Mouse (Mus musculus): ENCODE measurements around the gene Emc10.

The Emc10 gene

DNA sequence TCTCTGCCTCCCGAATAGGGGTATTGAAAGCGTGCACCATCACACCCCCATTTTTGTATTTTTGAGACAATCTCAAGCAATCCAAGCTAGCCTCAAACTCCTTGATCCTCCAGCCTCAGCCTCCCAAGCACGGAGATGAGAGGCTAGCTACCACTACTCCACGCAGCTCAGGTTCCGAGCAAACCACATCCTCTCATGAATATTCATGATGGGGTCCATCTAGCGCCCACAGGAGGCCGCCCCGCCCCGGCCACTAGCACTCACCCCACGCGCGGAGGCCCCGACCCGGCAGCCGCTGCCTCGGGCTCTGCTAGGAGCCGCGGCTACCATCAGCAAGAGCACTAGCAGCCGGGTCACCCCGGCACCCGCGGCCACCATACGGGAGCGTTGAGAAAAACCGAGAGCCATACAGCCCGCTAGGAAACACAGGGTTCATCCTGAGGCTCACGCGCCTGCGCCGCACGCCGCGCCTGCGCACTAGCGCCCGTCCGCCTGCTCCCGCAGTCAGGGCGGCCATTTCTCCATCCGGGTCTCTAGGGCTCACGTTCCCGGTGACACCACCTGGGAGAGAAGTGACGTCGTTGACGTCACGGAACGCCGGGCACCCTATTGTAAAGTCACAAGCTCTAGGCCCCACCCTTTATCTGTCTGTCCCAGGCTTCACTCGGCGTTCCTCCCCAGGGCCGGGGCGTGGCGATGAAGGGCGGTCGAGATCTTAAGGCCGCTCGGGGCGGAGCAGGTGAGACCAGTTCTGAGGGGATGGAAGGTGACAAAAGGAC, at the start of gene Emc10, which contains the start of gene Fam71e1:
TSS of gene Emc10 (minus strand) at position 538 of the 779 bp plus-strand sequence.
TSS of gene Fam71e1 (plus strand) at position 590 of the 779 bp plus-strand sequence.
- peak; percentile 98 to 99 for DNase-seq

DNA sequence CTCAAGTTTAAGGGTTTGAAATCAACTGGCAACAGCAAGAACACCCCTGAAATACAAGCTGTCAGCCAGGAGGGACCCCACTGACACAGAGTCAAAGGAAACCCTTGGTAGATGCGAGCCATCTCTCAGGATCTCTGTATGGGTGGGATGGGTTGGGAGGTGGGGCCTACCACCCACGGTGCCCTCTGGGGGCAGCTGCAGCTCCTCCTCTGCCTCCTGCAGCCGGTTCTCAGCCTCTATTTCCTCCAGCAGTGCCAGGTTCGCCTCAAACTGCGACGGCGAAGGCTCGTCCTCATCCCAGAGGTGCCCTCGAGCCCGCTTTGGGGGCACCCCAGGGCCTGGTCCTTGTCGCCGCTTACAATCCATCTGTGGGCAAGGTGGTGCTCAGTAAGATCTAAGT, 46.7 kb upstream of the Emc10 start:
- no peak for DNase-seq

GRCm38 (mm10) chr7:44542555-44542954, 46.2 kb upstream of the Emc10 start:
- DNase-seq = no peak

DNA sequence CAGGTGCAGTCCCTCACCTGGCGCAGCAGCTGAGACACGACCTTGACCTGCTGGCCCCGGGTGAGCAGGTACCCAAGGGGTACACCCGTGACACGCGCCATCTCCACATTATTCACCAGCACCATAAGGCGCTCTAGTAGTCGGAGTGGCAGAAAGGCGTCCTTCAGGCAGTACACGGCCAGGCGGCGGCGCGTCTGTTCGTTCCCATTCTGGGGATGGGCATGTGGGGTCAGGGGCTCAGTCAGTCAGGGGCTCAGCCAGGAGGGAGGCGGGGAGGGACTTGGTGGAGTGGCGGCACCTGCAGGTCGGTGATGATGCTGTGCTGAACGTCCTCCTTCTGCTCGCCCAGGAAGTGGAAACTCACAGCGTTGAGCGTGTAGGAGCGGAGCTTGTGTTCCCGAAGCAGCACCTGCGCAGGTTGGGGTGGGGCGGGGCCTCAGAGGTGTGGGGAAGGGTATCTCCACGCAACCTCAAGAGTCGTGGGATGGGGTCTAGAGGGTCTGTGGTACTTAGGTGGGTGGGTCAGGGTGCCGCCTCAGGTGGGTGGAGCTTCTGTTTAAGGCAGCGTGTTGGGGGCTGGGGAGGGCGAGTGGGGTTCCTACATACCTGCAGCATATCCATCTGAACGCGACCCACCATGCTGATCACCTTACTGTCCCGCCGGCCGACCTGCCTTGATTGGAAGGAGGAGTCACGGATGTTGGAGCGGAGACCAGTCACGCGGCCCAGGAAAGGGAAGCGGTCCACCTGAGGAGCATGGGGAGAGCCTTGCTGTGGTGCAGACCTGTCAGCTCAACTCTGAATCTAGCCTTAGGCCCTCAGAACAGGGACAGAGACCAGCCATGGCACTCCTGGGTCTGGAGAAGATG, 42.7 kb upstream of the Emc10 start:
- no peak for DNase-seq

DNA sequence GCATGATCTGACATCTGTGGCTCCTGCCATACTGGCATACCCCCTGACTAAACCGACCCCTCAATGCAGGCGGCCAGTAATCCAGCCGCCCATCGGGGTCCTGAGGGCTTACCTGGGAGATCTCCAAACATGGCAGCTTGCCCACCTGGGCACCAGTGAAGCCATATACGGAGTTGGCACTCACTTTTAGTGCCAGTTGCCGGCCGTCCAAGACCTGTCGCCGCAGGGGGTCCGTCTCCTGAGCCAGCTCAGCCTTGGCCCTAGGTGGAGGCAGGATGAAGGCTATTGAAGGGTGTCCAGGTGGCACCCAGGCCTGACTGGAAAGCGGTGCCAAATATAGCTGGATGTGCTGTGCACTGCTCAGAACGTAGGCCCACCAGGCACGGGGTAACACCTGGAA, 41.2 kb upstream of the Emc10 start:
- no peak for DNase-seq

DNA sequence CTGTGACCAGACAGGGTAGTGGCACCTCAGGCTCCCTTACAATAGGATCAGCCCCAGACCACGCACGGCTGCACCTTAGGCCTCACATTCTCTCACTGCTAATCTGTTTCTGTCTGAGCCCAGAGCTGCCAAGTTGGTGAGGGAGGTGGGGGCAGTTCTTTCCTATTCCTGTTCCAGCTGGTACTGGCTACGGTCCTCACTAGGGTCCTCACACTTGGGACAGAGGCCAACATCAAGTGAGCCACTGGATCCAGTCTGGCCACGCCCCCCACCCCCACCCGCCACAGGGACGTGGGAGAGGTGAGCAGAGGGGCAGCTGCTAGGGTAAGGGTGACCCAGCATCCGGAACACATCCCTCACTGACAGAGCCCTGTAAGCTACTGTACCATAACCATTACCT, 40.7 kb upstream of the Emc10 start:
- no peak for DNase-seq

- DNase-seq = no peak
These were observed 40.2 kb upstream of the Emc10 start for GRCm38 (mm10) chr7:44536590-44536968.

GRCm38 (mm10) chr7:44535657-44536589, 39.6 kb upstream of the Emc10 start:
- DNase-seq = peak; percentile 65 to 75

DNA sequence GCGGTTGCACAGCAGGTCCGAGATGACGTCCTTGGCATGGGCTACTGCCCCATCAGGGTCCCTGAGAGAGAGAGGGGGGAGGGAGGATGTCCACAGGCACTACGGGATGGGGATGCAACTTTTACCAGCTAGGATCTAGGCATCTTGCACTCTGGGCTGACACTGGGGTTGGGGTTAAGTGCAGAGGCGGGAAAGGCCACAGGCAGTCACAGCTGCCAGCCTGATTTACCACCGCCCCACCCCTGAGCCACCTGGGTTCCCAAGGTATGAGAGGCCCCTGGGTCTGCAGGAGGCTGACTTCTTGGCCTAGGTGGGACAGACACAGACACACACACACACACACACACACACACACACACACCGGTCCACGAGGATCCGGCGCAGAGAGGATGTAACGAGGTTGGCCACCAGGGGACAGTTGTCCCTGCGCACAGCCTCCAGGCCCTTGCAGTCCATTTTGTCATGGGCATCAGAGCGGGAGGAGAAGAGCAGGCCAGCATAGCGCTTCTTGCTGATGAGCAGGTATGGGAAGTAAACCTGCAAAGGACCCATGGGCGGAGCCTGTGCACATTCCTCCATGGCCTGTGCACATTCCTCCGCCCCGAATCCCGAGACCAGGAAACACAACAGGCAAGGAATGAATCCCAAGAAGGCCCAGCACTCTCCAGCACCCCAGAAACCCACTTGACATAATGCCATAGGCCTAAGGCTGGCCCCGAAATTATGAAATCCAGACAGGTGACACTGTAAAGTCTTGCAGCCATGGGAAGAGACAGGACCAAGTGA, 38.5 kb upstream of the Emc10 start:
- peak; percentile 48 to 49 for DNase-seq

GRCm38 (mm10) chr7:44534242-44534641, 37.9 kb upstream of the Emc10 start:
- DNase-seq = peak; percentile 92 to 94

- peak in 1 of 2 experiments; percentile 49 for DNase-seq
These were observed 37.4 kb upstream of the Emc10 start for GRCm38 (mm10) chr7:44533746-44534045.

GRCm38 (mm10) chr7:44532918-44533745, 36.8 kb upstream of the Emc10 start:
- DNase-seq = peak; percentile 60 to 63

- peak; percentile 58 to 61 for DNase-seq
These were observed 35.8 kb upstream of the Emc10 start, which contains the start of gene Spib for GRCm38 (mm10) chr7:44531946-44532732. TSS of gene Spib (minus strand) at chr7:44532071.

DNA sequence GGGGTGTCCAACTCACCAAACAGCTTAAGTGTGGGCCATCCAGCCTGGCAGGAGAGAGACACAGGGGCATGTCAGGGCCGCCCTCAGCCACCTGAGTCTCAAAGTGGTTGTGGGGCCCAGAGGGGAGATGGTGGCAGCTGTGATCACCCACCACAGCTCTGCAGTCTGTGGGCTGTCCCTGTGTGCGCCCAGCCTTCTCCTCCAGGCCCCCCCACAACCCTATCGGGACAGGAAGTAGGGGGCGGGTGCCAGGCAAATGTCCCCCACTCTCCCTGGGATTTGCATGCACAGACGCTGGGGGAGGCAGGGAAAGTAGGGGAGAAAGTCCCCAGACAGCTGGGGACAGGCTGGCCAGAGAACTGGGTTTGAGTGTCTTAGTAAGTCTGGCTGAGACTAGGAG, 34.9 kb upstream of the Emc10 start:
- peak; percentile 54 to 62 for DNase-seq

DNA sequence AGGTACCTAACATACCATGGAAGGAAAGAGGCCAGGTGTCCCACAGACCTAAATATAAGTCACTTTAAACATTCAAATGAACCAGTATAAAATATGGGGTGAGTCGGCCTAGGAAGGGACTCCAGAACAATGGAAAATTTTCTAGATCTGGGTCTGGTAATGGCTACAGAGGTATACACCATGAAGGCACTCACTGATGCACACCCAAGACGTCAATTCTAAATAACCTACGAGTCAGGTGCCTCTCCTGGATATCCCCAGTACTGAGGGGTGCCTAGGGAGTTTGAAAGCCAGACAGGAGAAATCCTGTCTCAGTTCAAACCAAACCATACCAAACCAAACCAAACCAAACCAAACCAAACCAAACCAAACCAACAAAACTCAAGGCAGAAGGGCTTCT, 34.2 kb upstream of the Emc10 start:
- DNase-seq = no peak

GRCm38 (mm10) chr7:44529518-44529917, 33.2 kb upstream of the Emc10 start:
- DNase-seq = peak; percentile 14 to 25

- DNase-seq = peak; percentile 92 to 94
These were observed 31.4 kb upstream of the Emc10 start for GRCm38 (mm10) chr7:44527483-44528398.

DNA sequence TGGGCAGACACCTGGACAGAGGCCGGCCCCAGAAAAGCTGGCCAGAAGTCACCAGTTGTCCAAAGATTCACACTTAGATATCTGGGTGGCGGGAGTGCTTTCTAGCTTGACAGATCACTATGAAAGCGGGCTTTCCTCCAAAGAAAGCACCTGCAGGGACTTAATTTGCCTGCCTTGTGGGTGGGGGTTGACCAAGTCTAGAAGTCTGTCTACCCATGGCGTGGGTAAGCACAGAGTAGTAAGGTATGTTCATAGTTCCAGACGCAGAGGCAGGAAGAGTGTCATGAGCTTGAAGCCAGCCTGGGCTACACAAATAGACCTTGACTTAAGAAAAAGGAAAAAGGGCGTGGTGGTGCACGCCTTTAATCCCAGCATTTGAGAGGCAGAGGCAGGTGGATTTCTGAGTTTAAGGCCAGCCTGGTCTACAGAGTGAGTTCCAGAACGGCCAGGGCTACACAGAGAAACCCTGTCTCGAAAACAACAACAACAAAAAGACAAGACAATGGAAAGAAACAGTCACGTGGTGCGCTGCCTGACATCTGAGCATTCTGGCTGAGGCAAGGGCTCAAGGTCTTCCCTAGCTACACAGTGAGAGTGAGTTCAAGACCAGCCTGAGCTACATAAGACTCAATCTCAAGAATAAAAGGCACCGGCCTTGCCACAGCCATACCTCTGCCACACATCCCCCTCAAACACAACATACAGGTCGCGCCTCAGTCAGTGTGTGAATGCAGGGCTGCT, 30.3 kb upstream of the Emc10 start:
- DNase-seq = peak; percentile 31 to 37

All from B cell, adult 2 months (primary cell).